Mouse (Mus musculus): ENCODE data around the gene Mrgbp.

- TF ChIP-seq CTCF (IDR thresholded peaks at IDR 0.05; ENCODE audit: borderline replicate concordance, insufficient read depth, low read length) (no peak), POLR2A (IDR thresholded peaks at IDR 0.05; ENCODE audit: low read depth, low read length) (no peak)
Observed at GRCm38 (mm10) chr2:180598157-180598705, 17.1 kb downstream of the Mrgbp start.

Data from embryonic fibroblast, embryonic 13.5 days (primary cell).